Mouse (Mus musculus): ENCODE measurements around the gene Spg11.

- TF ChIP-seq CTCF (IDR thresholded peaks at IDR 0.05; ENCODE audit: control insufficient read depth, insufficient read depth, low read length) (no peak), POLR2A (IDR thresholded peaks at IDR 0.05; ENCODE audit: borderline replicate concordance, control insufficient read depth, low read depth, low read length) (no peak)
Measured at GRCm38 (mm10) chr2:122022284-122022683, 95.9 kb downstream of the Spg11 start.

All from bone marrow, adult 2 months (tissue).